Mouse (Mus musculus) C2C12 (cell line): ENCODE data around the gene Plxnb1.

ENCODE experiments used
- CTCF ChIP-seq: IDR thresholded peaks from one replicate; pipeline ENCODE4 v1.5.1; 2011; ENCODE audit not compliant: control insufficient read depth, insufficient read depth, insufficient read length
- MAX ChIP-seq: IDR thresholded peaks from one replicate; pipeline ENCODE4 v1.6.1; 2011; ENCODE audit warnings: mild to moderate bottlenecking, control low read depth
- MYOG ChIP-seq: IDR thresholded peaks from one replicate; pipeline ENCODE4 v1.6.1; 2011; ENCODE audit not compliant: control insufficient read depth, insufficient read length; ENCODE audit errors: extremely low read depth
- USF1 ChIP-seq: IDR thresholded peaks from one replicate; pipeline ENCODE4 v1.6.1; 2011; ENCODE audit warnings: low read depth, mild to moderate bottlenecking, control low read depth, moderate library complexity

DNA sequence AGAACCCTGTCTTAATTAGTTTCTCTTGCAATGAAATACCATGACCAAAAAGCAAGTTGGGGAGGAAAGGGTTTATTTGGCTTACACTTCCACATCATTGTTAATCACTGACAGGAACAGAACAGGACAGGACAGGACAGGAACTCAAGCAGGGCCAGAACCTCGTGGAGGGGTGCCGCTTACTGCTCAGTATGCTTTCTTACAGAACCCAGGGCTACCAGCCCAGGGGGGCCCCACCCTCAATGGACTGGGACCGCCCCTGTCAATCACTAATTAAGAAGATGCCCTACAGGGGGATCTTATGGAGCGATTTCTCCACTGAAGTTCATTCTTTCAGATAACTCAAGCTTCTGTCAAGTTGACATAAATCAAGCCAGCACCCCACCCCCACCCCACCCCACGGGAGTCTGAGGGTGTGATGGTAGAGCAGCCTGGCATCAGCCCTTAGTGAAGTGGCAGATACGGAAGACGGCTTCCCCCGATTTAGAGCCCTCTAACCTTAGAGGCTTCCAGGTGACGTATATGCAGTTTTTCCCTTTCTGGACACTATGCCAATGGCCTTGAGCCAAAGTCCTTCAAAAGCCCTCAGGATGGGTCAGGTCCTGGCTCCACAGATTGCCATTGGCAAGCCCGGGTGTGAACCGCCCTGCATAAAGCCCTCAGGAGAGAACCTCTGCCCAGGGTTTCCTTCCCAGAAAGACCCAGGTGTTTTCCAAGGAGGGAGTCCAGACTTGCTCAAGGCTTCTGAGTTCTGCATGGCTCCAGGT, 1.2 kb upstream of the Plxnb1 start:
- no peak for TF ChIP-seq CTCF
- no peak for TF ChIP-seq MYOG
- no peak for TF ChIP-seq MAX
- TF ChIP-seq USF1, result no peak
